Mouse (Mus musculus): ENCODE measurements around the gene Hsd11b2.

DNA sequence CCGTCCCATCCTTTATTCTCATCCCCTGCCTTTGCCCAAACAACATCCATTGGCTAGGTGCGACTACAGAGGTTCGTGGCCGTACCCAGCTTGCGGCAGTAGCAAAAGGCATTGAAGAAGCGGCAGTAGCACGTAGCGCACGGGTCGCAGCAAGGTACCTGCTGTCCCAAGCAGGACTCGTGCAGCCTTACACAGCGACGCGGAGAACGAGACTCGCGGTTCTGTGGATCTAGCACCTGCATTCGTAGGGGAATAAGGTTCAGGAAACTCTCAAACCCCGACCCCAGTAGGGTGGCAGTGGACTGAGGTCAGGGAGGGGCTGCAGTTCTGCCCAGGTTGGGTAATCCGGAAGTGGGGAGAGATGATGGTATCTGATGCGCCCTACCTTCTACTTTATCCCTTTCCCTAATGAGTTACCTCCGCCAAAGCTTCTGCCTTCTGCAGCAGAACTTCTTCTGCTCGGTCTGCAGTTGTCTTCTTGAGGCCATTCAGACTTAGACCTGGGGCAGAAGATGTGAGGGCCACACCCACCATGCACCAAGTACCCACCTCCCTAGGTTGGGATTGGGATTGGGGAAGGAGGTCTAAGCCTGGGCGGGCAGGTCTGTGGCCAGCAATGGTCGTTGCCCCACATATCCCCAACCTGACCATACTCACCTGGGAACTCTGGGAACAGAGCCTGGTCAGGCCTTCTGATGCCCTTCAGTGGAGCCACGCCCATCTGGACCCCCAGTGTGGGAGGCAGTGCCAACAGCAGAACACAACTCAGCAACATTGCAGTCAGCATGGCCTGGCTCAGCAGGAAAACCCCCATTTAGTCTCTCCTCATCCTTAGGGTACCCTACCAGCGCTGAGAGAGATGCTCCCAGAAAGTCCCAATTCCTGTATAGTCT, 48.4 kb downstream of the Hsd11b2 start:
- no peak for TF ChIP-seq CTCF (IDR thresholded peaks at IDR 0.05; ENCODE audit: low read depth)
- TF ChIP-seq EP300 (IDR thresholded peaks at IDR 0.05; ENCODE audit: low read depth): no peak
